Mouse (Mus musculus) lung, postnatal 0 days (tissue): ENCODE data around the gene Galp.

Source experiments
- CTCF ChIP-seq: IDR thresholded peaks from 2 replicates; pipeline ENCODE4 v1.5.1; 2016; ENCODE audit warnings: antibody characterized with exemption, mild to moderate bottlenecking
- EP300 ChIP-seq: IDR thresholded peaks from 2 replicates; pipeline ENCODE4 v1.6.1; 2016; ENCODE audit warnings: antibody characterized with exemption, mild to moderate bottlenecking, control low read depth

DNA sequence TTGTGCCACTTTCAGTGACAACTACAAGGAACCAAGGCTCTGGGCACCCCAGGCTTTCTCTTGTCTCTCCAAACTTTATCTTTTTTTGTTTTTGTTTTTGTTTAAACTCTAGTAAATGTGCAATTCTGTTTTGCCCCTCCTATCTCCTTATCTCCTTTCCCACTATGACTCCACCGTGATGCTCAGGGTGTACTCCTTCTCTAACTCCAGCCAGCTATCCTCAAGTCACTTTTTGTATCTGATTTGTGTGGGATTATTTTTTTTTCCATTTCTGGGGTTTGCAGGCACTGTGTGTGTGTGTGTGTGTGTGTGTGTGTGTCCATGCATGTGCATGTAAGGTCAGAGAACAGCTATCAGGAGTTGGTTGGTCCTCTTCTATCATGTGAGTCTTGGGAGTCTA is 39.4 kb upstream of the Galp start:
- TF ChIP-seq EP300 (no peak), CTCF (no peak)
